Mouse (Mus musculus): ENCODE results near the gene Snca.

The Snca gene

DNA sequence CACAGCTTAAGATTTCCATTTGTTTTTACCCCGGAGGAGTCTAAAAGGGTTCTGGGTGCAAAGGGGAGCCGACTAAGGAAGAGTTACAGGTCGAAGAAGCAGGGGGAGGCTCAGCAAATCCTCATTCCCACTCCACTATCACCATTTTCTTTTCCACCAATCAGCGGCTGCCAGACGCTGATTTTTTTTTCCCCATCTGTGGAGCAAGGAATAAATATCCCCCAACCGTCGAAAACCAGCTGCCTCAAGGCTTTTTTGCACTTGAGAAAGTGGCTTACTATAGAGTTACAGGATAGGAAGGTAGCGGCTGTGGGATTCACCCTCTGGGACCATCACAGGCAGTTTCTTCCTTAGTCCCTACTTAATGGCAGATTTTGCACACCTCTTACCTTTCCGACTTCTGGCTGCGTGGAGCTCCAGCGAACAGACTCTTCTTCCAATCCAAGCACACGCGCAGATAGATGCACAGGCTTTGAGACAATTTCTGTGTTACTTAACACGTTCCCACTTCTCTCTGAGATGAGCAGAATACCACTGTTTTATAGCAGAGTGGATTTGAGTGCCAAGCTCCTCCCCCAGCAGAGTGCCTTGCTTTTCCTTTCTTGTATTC lies at the start of gene Snca:
Gene Snca (minus strand): TSS at position 574 of the 610 bp plus-strand sequence.
- Histone ChIP-seq H3K27me3 (ENCODE audit: control insufficient read depth, insufficient read depth, low read length, poor library complexity, severe bottlenecking) (no peaks in the 10 kb centered on the region), H3K36me3 (ENCODE audit: control insufficient read depth, insufficient read depth, low read length, poor library complexity, severe bottlenecking) (no peaks in the 10 kb centered on the region)
- DNase-seq (ENCODE audit: low read depth, low spot score), result no peak

GRCm38 (mm10) chr6:60870126-60870525 lies 40.5 kb upstream of the Snca start:
- no peak for DNase-seq (ENCODE audit: low read depth, low spot score)
- Histone ChIP-seq H3K27me3 (ENCODE audit: control insufficient read depth, insufficient read depth, low read length, poor library complexity, severe bottlenecking) (no peaks in the 10 kb centered on the region), H3K36me3 (ENCODE audit: control insufficient read depth, insufficient read depth, low read length, poor library complexity, severe bottlenecking) (no peaks in the 10 kb centered on the region)

DNA sequence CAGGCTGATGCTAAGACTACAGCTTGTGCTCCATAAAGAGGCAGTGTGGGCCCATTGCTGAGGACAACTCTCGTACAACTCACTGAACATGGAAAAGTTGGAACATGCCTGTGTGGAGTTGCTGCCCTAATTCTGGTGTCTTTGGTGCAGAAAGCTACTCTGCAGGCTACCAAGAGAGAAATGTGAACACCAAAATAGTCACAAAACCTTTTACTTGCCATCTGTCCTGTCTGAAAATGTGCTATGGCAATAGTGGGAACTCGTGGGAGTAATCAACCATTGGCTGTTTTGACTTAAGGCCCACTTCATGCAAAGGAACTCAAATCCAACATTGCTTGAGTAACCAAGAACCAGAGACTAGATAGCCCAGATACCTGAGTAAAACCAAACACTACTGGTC lies 26.9 kb upstream of the Snca start:
- H3K36me3 ChIP-seq (ENCODE audit: control insufficient read depth, insufficient read depth, low read length, poor library complexity, severe bottlenecking), result no peaks in the 10 kb centered on the region
- H3K27me3 ChIP-seq (ENCODE audit: control insufficient read depth, insufficient read depth, low read length, poor library complexity, severe bottlenecking), result no peaks in the 10 kb centered on the region
- no peak for DNase-seq (ENCODE audit: low read depth, low spot score)

GRCm38 (mm10) chr6:60851690-60852089 lies 22.0 kb upstream of the Snca start:
- H3K36me3 ChIP-seq (ENCODE audit: control insufficient read depth, insufficient read depth, low read length, poor library complexity, severe bottlenecking), result no peaks in the 10 kb centered on the region
- DNase-seq (ENCODE audit: low read depth, low spot score), result no peak
- H3K27me3 ChIP-seq (ENCODE audit: control insufficient read depth, insufficient read depth, low read length, poor library complexity, severe bottlenecking), result no peaks in the 10 kb centered on the region

DNA sequence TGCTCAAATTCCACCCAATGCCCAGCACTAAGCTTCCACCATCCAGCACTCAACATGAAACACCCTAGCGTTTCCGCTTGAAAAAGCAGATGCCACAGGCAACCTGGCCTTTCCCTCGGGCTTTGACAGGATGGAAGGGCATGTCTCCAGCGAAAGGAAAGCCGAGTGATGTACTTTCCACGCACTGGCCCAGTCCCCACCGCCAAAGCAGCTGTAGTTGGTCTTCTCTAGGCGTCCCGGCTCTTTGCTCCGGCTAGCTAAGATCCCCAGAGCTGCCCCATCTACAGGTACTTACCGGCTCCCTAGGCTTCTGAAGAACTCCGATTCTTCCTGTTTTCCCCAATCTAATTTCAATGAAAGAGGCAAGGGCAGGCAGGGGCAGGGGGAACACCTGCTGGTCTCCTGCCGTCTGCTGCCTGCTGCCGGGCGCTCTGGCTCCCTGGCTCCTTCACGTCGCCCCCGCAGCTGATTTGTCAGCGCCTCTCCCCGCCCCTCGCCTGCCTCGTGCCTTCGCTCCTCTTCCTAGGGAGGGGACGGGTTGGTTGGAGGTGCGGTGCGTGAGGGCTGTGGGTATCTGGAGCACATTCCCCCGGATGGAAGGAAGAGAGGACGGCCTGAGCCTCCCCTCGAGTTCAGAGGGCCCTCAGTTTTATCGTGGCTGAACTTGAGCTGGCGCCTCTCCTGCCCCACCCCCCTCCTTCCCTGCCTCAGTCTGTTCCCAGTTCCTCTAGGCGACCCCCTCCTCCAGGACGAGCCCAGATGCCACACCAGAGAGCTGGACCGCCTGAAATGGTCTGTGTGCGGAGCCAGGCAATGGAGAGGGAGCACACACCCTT lies 1.0 kb downstream of the Snca start:
- Histone ChIP-seq H3K27me3 (ENCODE audit: control insufficient read depth, insufficient read depth, low read length, poor library complexity, severe bottlenecking) (no peaks in the 10 kb centered on the region), H3K36me3 (ENCODE audit: control insufficient read depth, insufficient read depth, low read length, poor library complexity, severe bottlenecking) (no peaks in the 10 kb centered on the region)
- no peak for DNase-seq (ENCODE audit: low read depth, low spot score)

DNA sequence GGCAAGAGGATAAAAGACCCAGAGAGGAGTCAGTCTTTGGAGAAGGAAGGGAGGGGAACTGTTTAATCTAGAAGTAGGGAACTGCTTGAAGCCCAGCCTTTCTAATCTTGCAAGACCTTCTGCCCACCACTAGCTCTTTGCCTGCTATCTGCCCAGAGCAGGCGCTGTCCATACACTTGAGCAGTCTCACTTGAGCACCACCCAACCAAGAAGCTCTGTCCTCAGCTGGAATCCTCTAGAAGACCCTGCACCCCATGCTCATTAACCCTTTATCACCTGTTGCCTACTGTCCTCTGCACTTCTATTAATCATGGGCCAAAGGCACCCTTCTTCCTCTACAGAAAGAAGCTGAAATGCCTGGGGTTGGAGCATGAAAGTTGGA lies 1.6 kb downstream of the Snca start:
- no peaks in the 10 kb centered on the region for H3K36me3 ChIP-seq (ENCODE audit: control insufficient read depth, insufficient read depth, low read length, poor library complexity, severe bottlenecking)
- no peaks in the 10 kb centered on the region for H3K27me3 ChIP-seq (ENCODE audit: control insufficient read depth, insufficient read depth, low read length, poor library complexity, severe bottlenecking)
- DNase-seq (ENCODE audit: low read depth, low spot score), result no peak

DNA sequence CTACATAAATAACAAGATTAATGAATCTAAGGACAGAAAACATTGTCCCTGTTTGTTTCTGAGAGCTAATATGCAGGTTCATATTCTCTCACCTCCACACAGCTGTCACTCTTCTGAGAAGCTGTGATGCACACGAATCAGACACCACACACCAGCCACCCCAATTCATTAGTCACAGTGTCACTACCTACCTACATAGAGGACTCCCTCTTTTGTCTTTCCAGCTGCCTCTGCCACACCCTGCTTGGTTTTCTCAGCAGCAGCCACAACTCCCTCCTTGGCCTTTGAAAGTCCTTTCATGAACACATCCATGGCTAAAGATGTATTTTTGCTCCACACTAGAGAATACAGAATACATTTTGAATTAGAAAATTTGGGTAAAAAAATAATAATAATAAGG lies 2.4 kb downstream of the Snca start:
- H3K27me3 ChIP-seq (ENCODE audit: control insufficient read depth, insufficient read depth, low read length, poor library complexity, severe bottlenecking), result no peaks in the 10 kb centered on the region
- no peaks in the 10 kb centered on the region for H3K36me3 ChIP-seq (ENCODE audit: control insufficient read depth, insufficient read depth, low read length, poor library complexity, severe bottlenecking)
- no peak for DNase-seq (ENCODE audit: low read depth, low spot score)

DNA sequence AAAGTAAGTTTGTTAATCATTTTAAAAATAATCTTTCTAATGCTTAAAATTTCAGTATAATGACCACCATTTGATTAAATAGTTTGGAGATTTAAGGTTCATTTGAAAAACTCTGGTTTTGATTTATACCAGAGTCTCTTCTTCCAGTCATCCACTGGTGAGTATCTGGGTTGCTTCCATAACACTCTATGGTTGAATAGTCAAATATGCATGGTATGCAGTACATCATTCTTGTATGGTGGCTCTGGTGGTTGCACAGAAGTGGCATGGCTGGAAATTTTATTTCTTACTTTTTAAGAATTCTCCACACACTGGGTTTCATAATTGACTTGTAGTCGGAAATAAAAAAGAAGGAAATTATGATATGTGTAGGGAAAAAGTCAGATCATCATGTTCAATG lies 10.4 kb downstream of the Snca start:
- Histone ChIP-seq H3K27me3 (ENCODE audit: control insufficient read depth, insufficient read depth, low read length, poor library complexity, severe bottlenecking) (no peaks in the 10 kb centered on the region), H3K36me3 (ENCODE audit: control insufficient read depth, insufficient read depth, low read length, poor library complexity, severe bottlenecking) (no peaks in the 10 kb centered on the region)
- DNase-seq (ENCODE audit: low read depth, low spot score), result no peak

DNA sequence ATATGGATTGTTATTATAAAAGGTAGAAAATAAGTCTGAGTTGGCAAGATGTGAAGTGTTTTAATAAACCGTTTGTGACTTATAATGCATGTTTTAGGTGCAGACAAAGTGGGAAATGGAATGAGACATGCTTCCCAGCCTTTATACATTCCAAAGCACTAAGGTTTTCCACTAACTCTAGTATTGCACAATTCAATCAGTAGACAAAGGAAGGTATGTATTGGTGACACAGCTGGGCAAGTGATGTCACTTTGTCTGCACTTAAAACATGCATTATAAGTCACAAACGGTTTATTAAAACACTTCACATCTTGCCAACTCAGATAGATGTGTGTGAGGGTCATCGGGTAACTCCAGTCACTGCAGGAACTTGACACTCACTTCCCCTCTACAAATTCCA lies 16.1 kb downstream of the Snca start:
- DNase-seq (ENCODE audit: low read depth, low spot score), result no peak
- Histone ChIP-seq H3K36me3 (ENCODE audit: control insufficient read depth, insufficient read depth, low read length, poor library complexity, severe bottlenecking) (no peaks in the 10 kb centered on the region), H3K27me3 (ENCODE audit: control insufficient read depth, insufficient read depth, low read length, poor library complexity, severe bottlenecking) (no peaks in the 10 kb centered on the region)

DNA sequence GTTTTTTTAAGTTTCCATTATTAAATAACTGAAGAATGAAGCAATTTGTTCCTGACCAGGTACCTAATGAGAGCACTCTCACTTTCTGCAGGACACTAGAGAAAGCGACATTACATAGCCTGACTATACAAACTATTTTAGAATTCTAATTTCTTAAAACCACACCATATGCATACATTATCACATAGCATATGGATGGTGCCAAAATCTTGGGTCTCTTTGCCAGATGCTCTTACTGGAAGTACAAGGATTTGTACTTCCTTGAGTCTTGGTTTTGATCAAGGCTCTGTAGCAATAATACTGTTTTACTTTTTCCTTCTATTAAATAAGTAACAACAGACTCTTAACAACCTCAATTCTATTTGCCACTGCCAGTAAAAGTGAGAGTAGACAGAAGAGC lies 31.4 kb downstream of the Snca start:
- Histone ChIP-seq H3K27me3 (ENCODE audit: control insufficient read depth, insufficient read depth, low read length, poor library complexity, severe bottlenecking) (no peaks in the 10 kb centered on the region), H3K36me3 (ENCODE audit: control insufficient read depth, insufficient read depth, low read length, poor library complexity, severe bottlenecking) (no peaks in the 10 kb centered on the region)
- DNase-seq (ENCODE audit: low read depth, low spot score), result no peak

DNA sequence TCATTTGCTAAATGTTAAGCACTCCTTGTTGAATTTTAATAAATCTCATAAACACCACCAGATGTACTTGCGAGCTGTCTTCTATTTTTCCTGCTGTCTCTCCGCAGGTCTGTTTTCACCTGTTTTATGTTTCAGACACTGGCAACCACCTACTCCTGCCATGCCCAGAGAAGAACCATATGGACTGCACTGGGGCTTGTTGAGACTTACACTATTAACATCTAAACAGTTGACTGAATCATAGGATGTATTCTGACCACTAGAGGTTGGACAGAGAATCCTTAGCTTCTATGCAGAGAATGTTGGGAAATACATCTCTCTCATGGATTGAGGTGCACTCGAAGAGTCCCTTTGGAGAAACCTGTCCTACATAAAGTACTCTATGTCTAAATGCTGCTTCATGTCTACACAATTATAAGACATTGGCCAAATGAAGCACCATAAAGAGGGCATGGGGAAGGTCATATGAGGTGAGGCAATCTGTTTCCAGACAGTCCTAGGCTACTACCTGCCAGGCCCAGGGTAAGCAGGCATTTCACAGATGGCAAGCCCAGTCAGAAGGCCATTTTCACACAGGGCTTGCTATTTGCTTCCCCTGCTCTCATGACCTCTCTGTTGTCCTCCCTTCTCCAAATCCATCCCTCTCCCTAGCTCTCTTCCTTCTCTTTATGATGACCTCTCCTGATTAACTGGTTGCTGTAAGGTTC lies 35.8 kb downstream of the Snca start:
- DNase-seq (ENCODE audit: low read depth, low spot score), result no peak
- Histone ChIP-seq H3K27me3 (ENCODE audit: control insufficient read depth, insufficient read depth, low read length, poor library complexity, severe bottlenecking) (no peaks in the 10 kb centered on the region), H3K36me3 (ENCODE audit: control insufficient read depth, insufficient read depth, low read length, poor library complexity, severe bottlenecking) (no peaks in the 10 kb centered on the region)

GRCm38 (mm10) chr6:60786955-60787354 lies 42.7 kb downstream of the Snca start:
- no peak for DNase-seq (ENCODE audit: low read depth, low spot score)
- Histone ChIP-seq H3K36me3 (ENCODE audit: control insufficient read depth, insufficient read depth, low read length, poor library complexity, severe bottlenecking) (no peaks in the 10 kb centered on the region), H3K27me3 (ENCODE audit: control insufficient read depth, insufficient read depth, low read length, poor library complexity, severe bottlenecking) (no peaks in the 10 kb centered on the region; the same call in 1 of the 2 replicates)

DNA sequence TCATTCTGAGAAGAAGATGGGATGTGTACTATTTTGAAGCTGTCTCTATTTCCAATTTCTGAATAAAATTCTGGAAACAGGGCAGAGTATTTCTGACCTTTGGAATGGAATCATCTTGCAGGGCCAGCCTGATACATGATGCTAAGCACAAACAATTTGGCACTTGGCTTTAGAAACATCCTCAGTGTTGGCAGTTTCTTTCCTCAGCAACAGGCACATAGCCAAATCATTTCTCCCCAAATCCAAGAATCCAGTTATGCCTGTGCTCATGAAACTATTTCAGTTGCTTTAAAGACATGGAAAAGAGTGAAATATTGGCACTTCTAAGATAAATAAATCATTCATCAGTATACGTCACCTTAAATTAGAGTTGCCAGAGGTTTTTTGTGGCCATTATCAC lies 57.8 kb downstream of the Snca start:
- DNase-seq (ENCODE audit: low read depth, low spot score), result no peak
- no peaks in the 10 kb centered on the region for H3K36me3 ChIP-seq (ENCODE audit: control insufficient read depth, insufficient read depth, low read length, poor library complexity, severe bottlenecking)
- no peaks in the 10 kb centered on the region for H3K27me3 ChIP-seq (ENCODE audit: control insufficient read depth, insufficient read depth, low read length, poor library complexity, severe bottlenecking)

GRCm38 (mm10) chr6:60765696-60766095 lies 64.0 kb downstream of the Snca start:
- DNase-seq (ENCODE audit: low read depth, low spot score), result no peak
- Histone ChIP-seq H3K27me3 (ENCODE audit: control insufficient read depth, insufficient read depth, low read length, poor library complexity, severe bottlenecking) (no peaks in the 10 kb centered on the region), H3K36me3 (ENCODE audit: control insufficient read depth, insufficient read depth, low read length, poor library complexity, severe bottlenecking) (no peaks in the 10 kb centered on the region)

- no peaks in the 10 kb centered on the region for H3K36me3 ChIP-seq (ENCODE audit: control insufficient read depth, insufficient read depth, low read length, poor library complexity, severe bottlenecking)
- no peak for DNase-seq (ENCODE audit: low read depth, low spot score)
- H3K27me3 ChIP-seq (ENCODE audit: control insufficient read depth, insufficient read depth, low read length, poor library complexity, severe bottlenecking), result no peaks in the 10 kb centered on the region
These were observed 66.8 kb downstream of the Snca start for GRCm38 (mm10) chr6:60762864-60763263.
